Comparison of ENCODE assay signal across 9 mouse cellular contexts in genomic region chr15:89475293-89475600, GRCm38 (mm10). TPM values are rescaled to one million over a fixed set of nuclear protein-coding genes. Genes with fewer than 3 reads are reported as not detected.
DNase-seq lines count a peak whose midpoint lies in the region; ATAC-seq and TF ChIP-seq lines count a peak whose summit lies in the region.
"Had no signal": no experiment of that assay in that cellular context is flagged by ENCODE, and none has a peak within 500 bp of the region (broad histone marks: within the 10 kb centered on the region; RNA-seq: fewer than 3 reads in every experiment).

No protein-coding gene starts in this region.

- no peaks in the 10 kb centered on the region for H3K27me3 ChIP-seq in forebrain, embryonic 11.5 days (ENCODE audit: control insufficient read depth, insufficient read depth, low read length)
- no peaks in the 10 kb centered on the region for H3K27me3 ChIP-seq in limb, embryonic 13.5 days
- H3K27me3 ChIP-seq in small intestine, adult 2 months (ENCODE audit: control insufficient read depth, insufficient read depth, low read length), result no peaks in the 10 kb centered on the region

- ATAC-seq in forebrain, embryonic 11.5 days (replicated peaks; ENCODE audit: low FRiP score), result peak; percentile 4; the same call in 1 of the 2 replicates
- ATAC-seq in limb, embryonic 13.5 days (ENCODE audit: low FRiP score, low read depth), result no peak

- TF ChIP-seq CTCF in lung, adult 2 months (IDR thresholded peaks at IDR 0.05; ENCODE audit: insufficient read depth, low read length), result no peak
- no peak for TF ChIP-seq CTCF in small intestine, adult 2 months (IDR thresholded peaks at IDR 0.05; ENCODE audit: extremely low read depth, insufficient read length, insufficient replicate concordance, low read depth, low read length)

- H3K27ac ChIP-seq in forebrain, embryonic 11.5 days (ENCODE audit: low read depth, low read length), result no peak overlapping the region
- H3K27ac ChIP-seq in limb, embryonic 13.5 days, result no peak overlapping the region
- H3K27ac ChIP-seq in small intestine, adult 2 months (ENCODE audit: insufficient read depth, low read depth, low read length), result no peak overlapping the region

- peaks cover 7% of the 10 kb centered on the region for H3K4me1 ChIP-seq in lung, adult 2 months (ENCODE audit: control insufficient read depth, insufficient read depth, low read length)
- H3K4me1 ChIP-seq in forebrain, embryonic 11.5 days (replicated peaks; ENCODE audit: control insufficient read depth, insufficient read depth, low read length), result peaks cover 3% of the 10 kb centered on the region; the same call in 1 of the 2 replicates
- H3K4me1 ChIP-seq in limb, embryonic 13.5 days, result peaks cover 8% of the 10 kb centered on the region
- peaks cover 14% of the 10 kb centered on the region for H3K4me1 ChIP-seq in small intestine, adult 2 months (ENCODE audit: control insufficient read depth, insufficient read depth, insufficient read length, low read length)

- H3K9ac ChIP-seq in forebrain, embryonic 11.5 days (ENCODE audit: low read length), result peak overlapping the region; percentile 66; the same call in 1 of the 2 replicates
- peak overlapping the region; percentile 74 for H3K9ac ChIP-seq in limb, embryonic 13.5 days

- no peaks in the 10 kb centered on the region for H3K9me3 ChIP-seq in forebrain, embryonic 11.5 days (ENCODE audit: control insufficient read depth, low read length)
- no peaks in the 10 kb centered on the region for H3K9me3 ChIP-seq in limb, embryonic 13.5 days

- 85% methylated on average over 7 of the region's 7 CpGs for WGBS in lung, adult 2 months
- WGBS in forebrain, embryonic 11.5 days, result 92% methylated on average over 7 of the region's 7 CpGs
- 89% methylated on average over 7 of the region's 7 CpGs for WGBS in limb, embryonic 13.5 days
- 97% methylated on average over 7 of the region's 7 CpGs for WGBS in small intestine, adult 2 months

- peak overlapping the region; percentile 66 for H3K4me3 ChIP-seq in lung, adult 2 months (replicated peaks; ENCODE audit: extremely low read depth, low read depth, low read length)
- no peak overlapping the region; the same call in 1 of the 2 replicates for H3K4me3 ChIP-seq in forebrain, embryonic 11.5 days (ENCODE audit: low read depth, low read length)
- peak overlapping the region; percentile 66 for H3K4me3 ChIP-seq in limb, embryonic 13.5 days
- peak overlapping the region; percentile 75 for H3K4me3 ChIP-seq in small intestine, adult 2 months (ENCODE audit: low read depth, low read length)

- DNase-seq in lung, adult 2 months, result no peak
- no peak for DNase-seq in lung, postnatal 4 days
- DNase-seq in forebrain, embryonic 11.5 days (ENCODE audit: low spot score), result no peak
- DNase-seq in adrenal gland, postnatal 14 days, result no peak
- DNase-seq in layer of hippocampus, adult 11-12 months (ENCODE audit: low spot score), result no peak
- no peak for DNase-seq in frontal cortex, adult 2 months (ENCODE audit: extremely low spot score in 1 of 2, low spot score in 1 of 2)
- DNase-seq: gastrocnemius, postnatal 14 days had no signal

- H3K4me2 ChIP-seq in forebrain, embryonic 11.5 days (ENCODE audit: low read depth, low read length, severe bottlenecking), result peak overlapping the region; percentile 81
- H3K4me2 ChIP-seq in limb, embryonic 13.5 days (replicated peaks), result peak overlapping the region; percentile 90

- no peaks in the 10 kb centered on the region for H3K36me3 ChIP-seq in forebrain, embryonic 11.5 days (ENCODE audit: control insufficient read depth, insufficient read depth, low read length)
- H3K36me3 ChIP-seq in limb, embryonic 13.5 days, result no peaks in the 10 kb centered on the region
- no peaks in the 10 kb centered on the region for H3K36me3 ChIP-seq in small intestine, adult 2 months (ENCODE audit: control insufficient read depth, insufficient read depth, low read length)

- TF ChIP-seq POLR2A in lung, adult 2 months (IDR thresholded peaks at IDR 0.05; ENCODE audit: borderline replicate concordance, extremely low read depth, low read depth, low read length), result no peak
- TF ChIP-seq POLR2A in small intestine, adult 2 months (IDR thresholded peaks at IDR 0.05; ENCODE audit: low read depth, low read length), result no peak

RNA-seq across cellular contexts. Expression of gene Arsa, which starts 2.0 kb away (rescaled TPM):
- 57.7 and 62.4 TPM in 2 replicates for polyA plus RNA-seq in lung, adult 2 months (2012; rRNA removed)
- polyA plus RNA-seq in forebrain, embryonic 11.5 days (2014; fragmentation: Nextera tagmentation; extraction: Ambion mirVana), result 9.9 and 10.6 TPM in 2 replicates
- 23.0 TPM in 2 replicates for polyA plus RNA-seq in limb, embryonic 13.5 days (2015; fragmentation: Nextera tagmentation; extraction: Ambion mirVana)
- polyA plus RNA-seq in small intestine, adult 2 months (2012; rRNA removed), result 15.6 and 30.4 TPM in 2 replicates
- total RNA-seq in adrenal gland, postnatal 14 days (2021), result 23.3 and 26.9 TPM in 2 replicates
- polyA plus RNA-seq in frontal cortex, adult 2 months (2012; rRNA removed), result 29.6 and 34.9 TPM in 2 replicates

RNA-seq across cellular contexts. Expression of gene Mapk8ip2, which starts 21.5 kb away (rescaled TPM):
- 0.10 and 0.11 TPM in 2 replicates for polyA plus RNA-seq in lung, adult 2 months (2012; rRNA removed)
- 26.0 and 27.4 TPM in 2 replicates for polyA plus RNA-seq in forebrain, embryonic 11.5 days (2014; fragmentation: Nextera tagmentation; extraction: Ambion mirVana)
- 2.2 and 2.4 TPM in 2 replicates for polyA plus RNA-seq in limb, embryonic 13.5 days (2015; fragmentation: Nextera tagmentation; extraction: Ambion mirVana)
- polyA plus RNA-seq in small intestine, adult 2 months (2012; rRNA removed), result 0.53 and 0.65 TPM in 2 replicates
- total RNA-seq in adrenal gland, postnatal 14 days (2021), result 8.0 and 9.1 TPM in 2 replicates
- polyA plus RNA-seq in frontal cortex, adult 2 months (2012; rRNA removed), result 123 and 134 TPM in 2 replicates

RNA-seq across cellular contexts. Expression of gene Shank3, which starts 24.2 kb away (rescaled TPM):
- 103 and 141 TPM in 2 replicates for polyA plus RNA-seq in lung, adult 2 months (2012; rRNA removed)
- polyA plus RNA-seq in forebrain, embryonic 11.5 days (2014; fragmentation: Nextera tagmentation; extraction: Ambion mirVana), result 3.8 and 4.9 TPM in 2 replicates
- 2.6 and 2.7 TPM in 2 replicates for polyA plus RNA-seq in limb, embryonic 13.5 days (2015; fragmentation: Nextera tagmentation; extraction: Ambion mirVana)
- 6.4 and 10.2 TPM in 2 replicates for polyA plus RNA-seq in small intestine, adult 2 months (2012; rRNA removed)
- 57.8 and 71.6 TPM in 2 replicates for total RNA-seq in adrenal gland, postnatal 14 days (2021)
- 76.4 and 84.0 TPM in 2 replicates for polyA plus RNA-seq in frontal cortex, adult 2 months (2012; rRNA removed)

RNA-seq across cellular contexts. Expression of gene Chkb, which starts 45.5 kb away (rescaled TPM):
- polyA plus RNA-seq in lung, adult 2 months (2012; rRNA removed), result 51.3 and 67.1 TPM in 2 replicates
- polyA plus RNA-seq in forebrain, embryonic 11.5 days (2014; fragmentation: Nextera tagmentation; extraction: Ambion mirVana), result 54.5 and 56.0 TPM in 2 replicates
- polyA plus RNA-seq in limb, embryonic 13.5 days (2015; fragmentation: Nextera tagmentation; extraction: Ambion mirVana), result 55.7 and 63.6 TPM in 2 replicates
- polyA plus RNA-seq in small intestine, adult 2 months (2012; rRNA removed), result 45.6 and 104 TPM in 2 replicates
- total RNA-seq in adrenal gland, postnatal 14 days (2021), result 98.6 and 101 TPM in 2 replicates
- 66.1 and 70.7 TPM in 2 replicates for polyA plus RNA-seq in frontal cortex, adult 2 months (2012; rRNA removed)

RNA-seq across cellular contexts. Expression of gene Gm44502, which starts 45.8 kb away (rescaled TPM):
- 4.4 TPM in 1 of 2 replicates, not detected in the other for polyA plus RNA-seq in lung, adult 2 months (2012; rRNA removed)
- 0.40 TPM in 1 of 2 replicates, not detected in the other for polyA plus RNA-seq in forebrain, embryonic 11.5 days (2014; fragmentation: Nextera tagmentation; extraction: Ambion mirVana)
- polyA plus RNA-seq in limb, embryonic 13.5 days (2015; fragmentation: Nextera tagmentation; extraction: Ambion mirVana), result not detected in 2 replicates
- 3.0 and 5.0 TPM in 2 replicates for polyA plus RNA-seq in small intestine, adult 2 months (2012; rRNA removed)
- 11.0 and 11.5 TPM in 2 replicates for total RNA-seq in adrenal gland, postnatal 14 days (2021)
- polyA plus RNA-seq in frontal cortex, adult 2 months (2012; rRNA removed), result 0.08 and 0.28 TPM in 2 replicates
